Comparison of ENCODE assay signal across 8 mouse cellular contexts in genomic region chr5:131616113-131616876, GRCm38 (mm10).
DNase-seq lines count a peak whose midpoint lies in the region; ATAC-seq and TF ChIP-seq lines count a peak whose summit lies in the region.

No protein-coding gene starts in this region.

- peak; percentile 27 to 42 for DNase-seq in cerebellum, postnatal 10 days
- DNase-seq in cerebellum, adult 9-11 months: no peak
- DNase-seq in forebrain, embryonic 10.5 days (ENCODE audit: extremely low spot score, low spot score): peak; percentile 71
- DNase-seq in hindbrain, embryonic 11.5 days (ENCODE audit: low spot score): peak; percentile 62
- DNase-seq in layer of hippocampus, adult 8-10 months (ENCODE audit: low spot score in 2 of 2): peak; percentile 40 to 59
- peak; percentile 29 for DNase-seq in liver, postnatal 0 days
- no peak for DNase-seq in gastrocnemius, postnatal 36 days

- intact Hi-C loops in gastrocnemius, postnatal 36 days (cut with DNase I): no loop called here

- peak overlapping the region; percentile 57 for H3K4me2 ChIP-seq in hindbrain, embryonic 11.5 days (replicated peaks; ENCODE audit: low read depth, low read length)
- peak overlapping the region; percentile 61 for H3K4me2 ChIP-seq in liver, postnatal 0 days (ENCODE audit: low read depth, low read length)
- peak overlapping the region; percentile 45 for H3K4me2 ChIP-seq in stomach, embryonic 14.5 days (replicated peaks; ENCODE audit: low read depth, low read length)

- H3K9me3 ChIP-seq in forebrain, embryonic 10.5 days: no peaks in the 10 kb centered on the region
- no peaks in the 10 kb centered on the region for H3K9me3 ChIP-seq in hindbrain, embryonic 11.5 days (ENCODE audit: control insufficient read depth, low read length)
- H3K9me3 ChIP-seq in liver, postnatal 0 days (ENCODE audit: low read length): no peaks in the 10 kb centered on the region
- no peaks in the 10 kb centered on the region for H3K9me3 ChIP-seq in stomach, embryonic 14.5 days (ENCODE audit: control insufficient read depth, low read depth, low read length)

- TF ChIP-seq CTCF in liver, postnatal 0 days (IDR thresholded peaks at IDR 0.05; ENCODE audit: low read depth): no peak

- H3K9ac ChIP-seq in hindbrain, embryonic 11.5 days (ENCODE audit: low read depth, low read length): no peak overlapping the region
- H3K9ac ChIP-seq in liver, postnatal 0 days (replicated peaks): no peak overlapping the region; the same call in 1 of the 2 replicates
- no peak overlapping the region for H3K9ac ChIP-seq in stomach, embryonic 14.5 days (replicated peaks; ENCODE audit: low read depth, low read length)

- peaks cover 100% of the 10 kb centered on the region for H3K27me3 ChIP-seq in forebrain, embryonic 10.5 days (ENCODE audit: poor library complexity, severe bottlenecking)
- peaks cover 22% of the 10 kb centered on the region for H3K27me3 ChIP-seq in hindbrain, embryonic 11.5 days (ENCODE audit: control insufficient read depth, insufficient read depth, low read length)
- H3K27me3 ChIP-seq in liver, postnatal 0 days (ENCODE audit: insufficient read depth, low read length): peaks cover 19% of the 10 kb centered on the region; the same call in 1 of the 2 replicates
- H3K27me3 ChIP-seq in stomach, embryonic 14.5 days (ENCODE audit: control insufficient read depth, insufficient read depth, low read length): no peaks in the 10 kb centered on the region

- H3K4me1 ChIP-seq in forebrain, embryonic 10.5 days: peaks cover 34% of the 10 kb centered on the region
- H3K4me1 ChIP-seq in hindbrain, embryonic 11.5 days (replicated peaks; ENCODE audit: control insufficient read depth, insufficient read depth, low read length): 0 out of 2 replicates have a peak, but pooled peaks cover 2% of the 10 kb centered on the region
- no peaks in the 10 kb centered on the region for H3K4me1 ChIP-seq in liver, postnatal 0 days (ENCODE audit: insufficient read depth)
- peaks cover 4% of the 10 kb centered on the region; the same call in 1 of the 2 replicates for H3K4me1 ChIP-seq in stomach, embryonic 14.5 days (ENCODE audit: control insufficient read depth, insufficient read depth, low read length)

- no peaks in the 10 kb centered on the region for H3K36me3 ChIP-seq in forebrain, embryonic 10.5 days (replicated peaks)
- no peaks in the 10 kb centered on the region for H3K36me3 ChIP-seq in hindbrain, embryonic 11.5 days (ENCODE audit: control insufficient read depth, insufficient read depth, low read length)
- no peaks in the 10 kb centered on the region for H3K36me3 ChIP-seq in liver, postnatal 0 days (replicated peaks; ENCODE audit: insufficient read depth, low read length)
- no peaks in the 10 kb centered on the region for H3K36me3 ChIP-seq in stomach, embryonic 14.5 days (ENCODE audit: control insufficient read depth, insufficient read depth, low read length)

- TF ChIP-seq EP300 in liver, postnatal 0 days (IDR thresholded peaks at IDR 0.05; ENCODE audit: low read depth): no peak

- H3K27ac ChIP-seq in forebrain, embryonic 10.5 days: peak overlapping the region; percentile 8; the same call in 1 of the 2 replicates
- no peak overlapping the region for H3K27ac ChIP-seq in hindbrain, embryonic 11.5 days (ENCODE audit: low read depth, low read length)
- no peak overlapping the region for H3K27ac ChIP-seq in liver, postnatal 0 days (ENCODE audit: low read depth)
- no peak overlapping the region for H3K27ac ChIP-seq in stomach, embryonic 14.5 days (ENCODE audit: low read length)

- ATAC-seq in hindbrain, embryonic 11.5 days (ENCODE audit: low FRiP score): peak; percentile 79
- peak; percentile 40; the same call in 1 of the 2 replicates for ATAC-seq in liver, postnatal 0 days
- ATAC-seq in stomach, embryonic 14.5 days (ENCODE audit: insufficient number of reproducible peaks, insufficient read depth, low FRiP score, low read depth): peak; percentile 70; the same call in 1 of the 2 replicates

- H3K4me3 ChIP-seq in forebrain, embryonic 10.5 days: peak overlapping the region; percentile 44
- H3K4me3 ChIP-seq in hindbrain, embryonic 11.5 days (ENCODE audit: low read depth, low read length): peak overlapping the region; percentile 28
- peak overlapping the region; percentile 33 for H3K4me3 ChIP-seq in liver, postnatal 0 days (ENCODE audit: low read depth, low read length)
- H3K4me3 ChIP-seq in stomach, embryonic 14.5 days (ENCODE audit: low read depth, low read length): peak overlapping the region; percentile 22

- WGBS in forebrain, embryonic 10.5 days: under 1% methylated on average over 40 of the region's 40 CpGs
- whole genome bisulfite sequencing in hindbrain, embryonic 11.5 days: 1% methylated on average over 40 of the region's 40 CpGs
- WGBS in liver, postnatal 0 days (ENCODE audit: insufficient replicate concordance): 2% methylated on average over 40 of the region's 40 CpGs
- WGBS in stomach, embryonic 14.5 days: 4% methylated on average over 40 of the region's 40 CpGs

Comparison
In these comparisons a context has a peak if more than half of its experiments do, and no peak if none do; other contexts are left out.
1. DNase-seq: peak in cerebellum, postnatal 10 days (2 of 2), forebrain, embryonic 10.5 days (single experiment), hindbrain, embryonic 11.5 days (single experiment), layer of hippocampus, adult 8-10 months (2 of 2) and liver, postnatal 0 days (single experiment); none in cerebellum, adult 9-11 months (single experiment) and gastrocnemius, postnatal 36 days (0 of 2).
2. Peak in every context shown above with its lines, with median percentiles within 50 percentile points of each other: H3K4me3 ChIP-seq, ATAC-seq and H3K4me2 ChIP-seq.